Mouse (Mus musculus) colon, adult 2 months (tissue): ENCODE measurements around the gene AA467197. TPM values are rescaled to one million over a fixed set of nuclear protein-coding genes. Genes with fewer than 3 reads are reported as not detected.

Experiments used
- polyA plus RNA-seq: library from polyadenylated mRNA; depleted of rRNA; stranded (reverse); fragments of >200 nt; gene quantifications from 2 replicates; pipeline ENCODE4 v1.2.3, GENCODE M21; 2012; rRNA removed

Gene AA467197
- 37.3 and 45.6 TPM in 2 replicates for polyA plus RNA-seq

DNA sequence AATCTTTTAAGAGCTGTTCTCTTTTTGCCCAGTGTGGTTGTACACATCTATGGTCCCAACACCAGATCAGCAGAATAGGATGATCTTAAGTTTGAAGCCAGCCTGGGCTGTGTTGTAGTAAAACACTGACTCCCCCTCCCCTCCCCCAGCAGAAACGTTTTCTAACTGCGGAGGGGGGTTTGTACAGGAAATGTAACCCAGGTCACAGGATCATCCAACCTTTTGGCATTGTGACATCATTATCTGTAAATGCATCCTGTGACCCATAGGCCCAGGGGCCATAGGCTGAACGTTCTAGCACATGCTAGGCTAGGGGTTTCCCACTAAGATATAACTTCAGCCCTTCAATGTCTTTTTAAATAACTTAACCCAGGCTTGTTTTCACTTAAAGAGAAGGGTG is at the start of gene AA467197:
AA467197 (plus strand) TSS at position 301 of the 400 bp plus-strand sequence.

DNA sequence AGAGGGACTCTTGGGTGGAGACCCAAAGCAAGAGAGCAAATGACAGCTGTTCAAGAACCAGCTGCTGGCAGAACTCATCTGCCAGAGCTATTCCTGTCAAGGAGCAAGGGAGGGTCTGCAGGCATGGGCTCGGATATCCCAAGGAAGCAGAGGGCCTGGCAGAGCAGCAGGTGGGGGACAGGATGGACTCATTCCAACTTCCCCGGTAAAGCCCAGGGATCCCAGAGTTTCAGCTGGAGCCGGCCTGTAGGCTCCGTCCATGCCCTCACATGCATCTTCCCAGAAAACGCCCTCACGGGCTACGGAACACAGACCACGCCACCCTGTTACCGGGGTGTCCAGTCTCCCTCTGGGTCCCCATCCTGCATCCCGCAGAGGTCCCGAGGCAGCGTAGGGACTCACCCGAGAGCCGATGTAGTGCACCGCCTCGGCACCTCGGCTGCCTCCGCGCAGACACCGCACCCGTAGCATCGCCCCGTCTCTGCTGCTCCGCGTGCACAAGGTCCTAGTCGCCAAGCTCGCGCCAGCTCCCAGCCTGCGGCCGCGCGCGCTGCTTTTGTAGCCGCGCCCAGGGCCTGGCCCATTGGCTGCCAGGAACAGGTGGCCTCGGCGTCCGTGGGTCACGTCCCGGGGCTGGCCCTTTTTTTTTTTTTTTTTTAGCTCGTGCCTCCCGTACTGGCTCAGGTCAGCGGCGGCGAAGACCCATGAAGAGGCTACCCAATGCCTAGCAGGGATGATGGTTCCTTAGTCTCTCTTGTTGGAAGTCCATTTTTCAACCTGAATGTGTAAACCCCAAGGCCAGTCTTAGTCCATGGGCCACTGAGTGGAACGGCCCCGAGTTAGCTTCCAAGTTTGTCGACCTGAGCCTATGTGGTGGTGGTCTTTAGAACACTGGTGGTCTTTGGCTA is 25.8 kb upstream of the AA467197 start, which contains the start of gene Gatm:
Gatm (minus strand) TSS at position 558 of the 908 bp plus-strand sequence.

Other genes starting within 250 kb of the AA467197 start
- 0.84 and 1.3 TPM in 2 replicates for gene Slc28a2, start 210.5 kb upstream of the AA467197 start, polyA plus RNA-seq
- gene Gm14085, start 152.0 kb upstream of the AA467197 start, polyA plus RNA-seq, result 0.06 TPM in 1 of 2 replicates, not detected in the other
- gene Gatm, start 25.7 kb upstream of the AA467197 start, polyA plus RNA-seq, result 9.4 and 12.1 TPM in 2 replicates
- 8.5 and 9.8 TPM in 2 replicates for gene Slc30a4, start 65.7 kb downstream of the AA467197 start, polyA plus RNA-seq
- gene Bloc1s6, start 101.5 kb downstream of the AA467197 start, polyA plus RNA-seq, result 38.9 and 56.4 TPM in 2 replicates
- gene Sqor, start 128.3 kb downstream of the AA467197 start, polyA plus RNA-seq, result 275 and 276 TPM in 2 replicates